Mouse (Mus musculus): ENCODE measurements around the gene Baz1a. TPM values are rescaled to one million over a fixed set of nuclear protein-coding genes. Genes with fewer than 3 reads are reported as not detected.

Baz1a gene
- polyA plus RNA-seq, 1 experiment from 2014 or later = 12.2 TPM

DNA sequence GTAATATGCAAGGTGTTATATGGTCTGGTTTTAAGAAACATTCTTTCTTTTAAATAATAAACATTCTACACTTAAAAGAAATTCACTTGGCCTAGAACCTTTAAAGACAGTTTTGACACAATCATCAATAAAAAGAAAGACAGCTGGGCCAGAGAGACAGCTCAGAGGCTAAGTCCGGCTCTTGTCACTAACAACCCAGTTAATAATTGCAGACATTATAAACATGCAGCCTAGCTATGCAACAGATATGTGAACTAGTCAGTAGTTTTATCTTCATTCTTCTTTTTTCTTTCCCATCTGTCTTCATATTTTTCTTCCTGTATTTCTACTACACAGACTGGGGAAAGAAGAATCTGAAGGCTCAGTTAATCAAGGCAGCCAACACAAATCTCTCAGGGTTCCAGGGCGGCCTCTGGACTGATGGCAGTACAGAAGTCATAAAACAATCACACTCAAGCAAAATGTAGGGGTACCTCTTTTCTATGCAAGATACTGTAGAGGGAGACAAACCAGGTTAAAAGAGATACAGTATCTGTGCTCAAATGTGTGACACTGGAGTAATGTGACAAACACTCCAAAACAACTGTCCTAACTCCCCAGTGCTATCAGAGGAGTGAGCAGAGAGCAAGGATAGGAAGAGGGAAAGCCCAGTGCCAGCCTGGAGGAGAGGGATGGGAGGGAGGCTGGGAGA, 40.5 kb upstream of the Baz1a start:
- Histone ChIP-seq H3K4me3 (ENCODE audit: control insufficient read depth in 1 of 2, insufficient read depth in 1 of 2, low read depth in 1 of 2, low read length in 2 of 2) (no peak overlapping the region), H3K27me3 (ENCODE audit: control insufficient read depth, insufficient read depth, low read length) (no peaks in the 10 kb centered on the region), H3K36me3 (ENCODE audit: control insufficient read depth, insufficient read depth, low read length) (peaks cover 28% of the 10 kb centered on the region), H3K9me3 (ENCODE audit: control insufficient read depth, low read length) (no peaks in the 10 kb centered on the region), H3K9ac (ENCODE audit: low read length) (no peak overlapping the region), H3K4me2 (ENCODE audit: low read length) (no peak overlapping the region), H3K4me1 (ENCODE audit: control insufficient read depth in 2 of 2, insufficient read depth in 2 of 2, low read length in 2 of 2) (peaks cover 0 to 7% of the 10 kb centered on the region in 2 experiments; a peak in 1 of 4 replicates), H3K27ac (replicated peaks in 1 of 2; ENCODE audit: control insufficient read depth in 1 of 2, insufficient read depth in 1 of 2, low read depth in 2 of 2, low read length in 2 of 2) (no peak overlapping the region)
- WGBS = 87% methylated on average over 2 of the region's 2 CpGs
- no peak for ATAC-seq (ENCODE audit: insufficient number of reproducible peaks, insufficient read depth, low FRiP score, low read depth)

DNA sequence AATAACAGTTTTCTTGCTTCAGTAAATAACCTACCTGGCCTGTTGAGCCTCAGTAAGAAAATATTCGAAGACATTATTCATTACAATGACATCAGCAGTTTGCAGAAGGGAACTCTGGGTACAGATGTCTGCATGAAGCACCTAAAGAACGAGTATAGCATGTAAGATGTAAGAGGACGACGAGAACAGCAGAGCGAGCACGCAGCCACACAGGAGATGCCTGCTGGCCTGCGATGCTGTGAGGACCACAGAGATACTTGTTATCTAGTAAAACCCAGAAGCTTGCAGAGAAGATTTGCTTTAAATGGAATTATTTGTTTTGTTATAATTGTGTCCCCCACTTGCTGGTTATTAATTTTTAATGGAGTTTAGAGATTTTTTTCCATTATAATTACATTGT, 39.1 kb upstream of the Baz1a start:
- Histone ChIP-seq H3K4me3 (ENCODE audit: control insufficient read depth in 1 of 2, insufficient read depth in 1 of 2, low read depth in 1 of 2, low read length in 2 of 2) (no peak overlapping the region), H3K4me2 (ENCODE audit: low read length) (no peak overlapping the region), H3K4me1 (ENCODE audit: control insufficient read depth in 2 of 2, insufficient read depth in 2 of 2, low read length in 2 of 2) (peaks cover 0 to 7% of the 10 kb centered on the region in 2 experiments; a peak in 1 of 4 replicates), H3K36me3 (ENCODE audit: control insufficient read depth, insufficient read depth, low read length) (peaks cover 14% of the 10 kb centered on the region), H3K27ac (replicated peaks in 1 of 2; ENCODE audit: control insufficient read depth in 1 of 2, insufficient read depth in 1 of 2, low read depth in 2 of 2, low read length in 2 of 2) (no peak overlapping the region), H3K9me3 (ENCODE audit: control insufficient read depth, low read length) (no peaks in the 10 kb centered on the region), H3K27me3 (ENCODE audit: control insufficient read depth, insufficient read depth, low read length) (no peaks in the 10 kb centered on the region), H3K9ac (ENCODE audit: low read length) (no peak overlapping the region)
- ATAC-seq (ENCODE audit: insufficient number of reproducible peaks, insufficient read depth, low FRiP score, low read depth) = no peak
- 93% methylated on average over 7 of the region's 7 CpGs for WGBS

DNA sequence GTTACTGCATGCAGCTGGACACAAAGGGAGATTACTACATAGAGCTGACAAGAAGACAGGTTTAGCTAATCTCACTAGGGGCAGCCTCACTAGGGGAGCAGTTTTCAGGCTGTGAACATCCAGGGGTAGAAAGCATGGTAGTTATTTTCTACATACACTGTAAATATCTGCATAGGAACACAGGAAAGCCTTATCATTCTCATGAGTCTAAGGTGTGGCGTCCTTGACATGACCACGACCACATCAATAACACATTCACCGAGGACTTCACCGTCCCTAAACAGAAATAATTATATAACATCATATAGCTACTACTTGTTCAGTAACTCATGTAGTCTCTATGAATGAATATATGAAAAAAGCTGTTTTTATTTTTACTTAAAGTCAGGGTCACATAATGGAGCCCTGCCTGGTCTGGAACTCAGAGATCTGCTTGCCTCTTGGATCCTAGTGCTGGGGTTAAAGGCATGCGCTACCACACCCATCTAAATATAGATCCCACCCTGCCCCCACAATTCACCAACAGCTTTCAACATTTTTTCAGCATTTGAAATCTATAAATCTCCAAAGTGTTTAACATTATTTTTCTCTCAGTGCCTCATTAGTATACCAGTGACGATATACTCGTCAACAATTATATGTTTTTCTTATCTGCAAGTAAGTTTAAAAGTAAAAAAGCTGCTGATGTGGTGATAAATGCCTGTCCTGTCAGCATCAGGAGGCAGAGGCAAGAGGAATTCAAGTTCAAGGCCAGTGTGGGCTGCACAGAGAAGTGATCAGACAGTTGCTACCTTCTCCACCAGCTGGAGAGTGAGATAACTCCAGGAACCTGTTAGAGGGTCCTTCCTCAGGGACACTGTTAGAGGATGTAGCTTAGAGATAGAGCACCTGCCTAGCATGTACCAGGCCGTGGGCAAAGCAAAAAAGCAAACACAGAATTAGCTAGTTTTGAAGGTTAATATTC, 37.3 kb upstream of the Baz1a start:
- H3K4me1 ChIP-seq (ENCODE audit: control insufficient read depth in 2 of 2, insufficient read depth in 2 of 2, low read length in 2 of 2) = peaks cover 0 to 7% of the 10 kb centered on the region in 2 experiments; a peak in 1 of 4 replicates
- peaks cover 9% of the 10 kb centered on the region for H3K36me3 ChIP-seq (ENCODE audit: control insufficient read depth, insufficient read depth, low read length)
- H3K27ac ChIP-seq (replicated peaks in 1 of 2; ENCODE audit: control insufficient read depth in 1 of 2, insufficient read depth in 1 of 2, low read depth in 2 of 2, low read length in 2 of 2) = no peak overlapping the region
- no peak overlapping the region for H3K4me3 ChIP-seq (ENCODE audit: control insufficient read depth in 1 of 2, insufficient read depth in 1 of 2, low read depth in 1 of 2, low read length in 2 of 2)
- 65% methylated on average over 8 of the region's 8 CpGs for WGBS
- H3K4me2 ChIP-seq (ENCODE audit: low read length) = no peak overlapping the region
- ATAC-seq (ENCODE audit: insufficient number of reproducible peaks, insufficient read depth, low FRiP score, low read depth) = no peak
- no peaks in the 10 kb centered on the region for H3K9me3 ChIP-seq (ENCODE audit: control insufficient read depth, low read length)
- no peak overlapping the region for H3K9ac ChIP-seq (ENCODE audit: low read length)
- H3K27me3 ChIP-seq (ENCODE audit: control insufficient read depth, insufficient read depth, low read length) = no peaks in the 10 kb centered on the region

DNA sequence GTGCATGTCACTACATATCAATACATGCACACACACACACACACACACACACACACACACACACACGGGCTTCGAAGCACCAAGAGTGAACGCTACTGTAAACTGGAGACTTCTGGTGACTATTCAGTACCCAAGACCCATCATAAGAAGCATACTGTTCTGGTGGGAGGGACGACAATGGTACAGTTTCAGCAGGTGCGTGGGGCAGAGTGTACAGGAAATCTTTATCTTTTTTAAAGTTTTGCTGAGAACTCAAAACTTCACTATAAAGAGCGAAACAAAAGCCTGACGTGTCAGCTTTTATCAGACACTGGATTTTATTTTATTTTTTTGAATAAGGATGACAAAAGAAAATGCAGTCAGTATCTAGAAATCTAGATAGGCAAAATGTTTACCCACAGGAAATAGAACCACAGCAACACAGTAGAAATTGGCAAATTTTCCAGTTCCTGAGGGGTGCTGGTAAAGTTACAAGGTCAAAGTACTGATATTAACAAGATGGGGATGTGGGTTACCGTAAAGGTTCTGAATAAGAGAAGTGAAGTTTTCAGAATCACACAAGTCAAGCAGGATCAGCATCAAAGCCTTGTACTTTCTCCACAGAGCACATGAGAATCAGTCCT, 35.7 kb upstream of the Baz1a start:
- Histone ChIP-seq H3K27ac (replicated peaks in 1 of 2; ENCODE audit: control insufficient read depth in 1 of 2, insufficient read depth in 1 of 2, low read depth in 2 of 2, low read length in 2 of 2) (no peak overlapping the region), H3K4me2 (ENCODE audit: low read length) (no peak overlapping the region), H3K4me3 (ENCODE audit: control insufficient read depth in 1 of 2, insufficient read depth in 1 of 2, low read depth in 1 of 2, low read length in 2 of 2) (no peak overlapping the region), H3K9me3 (ENCODE audit: control insufficient read depth, low read length) (no peaks in the 10 kb centered on the region), H3K36me3 (ENCODE audit: control insufficient read depth, insufficient read depth, low read length) (peaks cover 21% of the 10 kb centered on the region), H3K9ac (ENCODE audit: low read length) (no peak overlapping the region), H3K27me3 (ENCODE audit: control insufficient read depth, insufficient read depth, low read length) (no peaks in the 10 kb centered on the region), H3K4me1 (ENCODE audit: control insufficient read depth in 2 of 2, insufficient read depth in 2 of 2, low read length in 2 of 2) (peaks cover 0 to 7% of the 10 kb centered on the region in 2 experiments; a peak in 1 of 4 replicates)
- ATAC-seq (ENCODE audit: insufficient number of reproducible peaks, insufficient read depth, low FRiP score, low read depth) = no peak
- 89% methylated on average over 8 of the region's 8 CpGs for WGBS

DNA sequence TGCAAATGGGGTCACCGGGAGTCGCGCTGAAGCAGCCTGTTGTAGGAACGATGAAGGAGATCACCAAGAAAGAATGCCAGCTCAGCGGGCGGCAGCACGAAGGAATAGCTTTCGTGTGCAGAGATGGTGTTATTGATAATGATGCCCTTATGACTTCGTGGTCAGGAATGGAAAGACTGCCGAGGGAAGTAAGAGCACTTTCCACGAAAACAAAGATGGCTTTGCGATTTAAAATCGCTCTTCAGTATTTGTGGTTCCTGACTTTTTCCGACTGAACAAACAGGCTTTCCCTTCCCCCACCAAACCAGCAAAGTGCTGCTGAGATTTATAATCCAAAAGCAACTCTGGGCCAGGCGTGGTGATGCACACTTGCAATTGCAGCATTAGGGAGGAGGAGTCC, 26.9 kb upstream of the Baz1a start:
- Histone ChIP-seq H3K36me3 (ENCODE audit: control insufficient read depth, insufficient read depth, low read length) (peaks cover 22% of the 10 kb centered on the region), H3K9ac (ENCODE audit: low read length) (no peak overlapping the region), H3K4me1 (ENCODE audit: control insufficient read depth in 2 of 2, insufficient read depth in 2 of 2, low read length in 2 of 2) (no peaks in the 10 kb centered on the region), H3K27ac (replicated peaks in 1 of 2; ENCODE audit: control insufficient read depth in 1 of 2, insufficient read depth in 1 of 2, low read depth in 2 of 2, low read length in 2 of 2) (no peak overlapping the region), H3K4me3 (ENCODE audit: control insufficient read depth in 1 of 2, insufficient read depth in 1 of 2, low read depth in 1 of 2, low read length in 2 of 2) (no peak overlapping the region), H3K4me2 (ENCODE audit: low read length) (no peak overlapping the region), H3K27me3 (ENCODE audit: control insufficient read depth, insufficient read depth, low read length) (no peaks in the 10 kb centered on the region), H3K9me3 (ENCODE audit: control insufficient read depth, low read length) (no peaks in the 10 kb centered on the region)
- ATAC-seq (ENCODE audit: insufficient number of reproducible peaks, insufficient read depth, low FRiP score, low read depth) = no peak
- 66% methylated on average over 15 of the region's 15 CpGs for WGBS

DNA sequence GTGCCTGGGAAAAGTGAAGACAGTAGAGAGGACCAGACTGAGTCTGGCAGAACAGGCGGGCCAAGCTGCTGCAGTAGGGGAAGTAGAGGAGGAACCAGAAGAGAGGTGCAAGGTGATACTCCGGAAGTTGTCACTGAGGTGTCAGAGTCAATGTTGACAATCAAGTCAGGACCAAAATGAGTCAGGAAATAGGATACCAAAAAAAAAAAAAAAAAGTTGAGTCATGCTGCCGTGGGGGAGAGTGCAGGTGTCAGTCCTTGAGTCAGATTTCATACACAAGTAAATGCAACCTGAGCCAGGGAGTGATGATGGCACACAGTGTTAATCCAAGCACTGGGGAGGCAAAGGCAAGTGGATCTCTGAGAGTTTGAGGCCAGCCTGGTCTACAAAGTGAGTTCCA, 12.9 kb upstream of the Baz1a start:
- Histone ChIP-seq H3K27me3 (ENCODE audit: control insufficient read depth, insufficient read depth, low read length) (no peaks in the 10 kb centered on the region), H3K4me3 (ENCODE audit: control insufficient read depth in 1 of 2, insufficient read depth in 1 of 2, low read depth in 1 of 2, low read length in 2 of 2) (no peak overlapping the region), H3K9ac (ENCODE audit: low read length) (no peak overlapping the region), H3K36me3 (ENCODE audit: control insufficient read depth, insufficient read depth, low read length) (no peaks in the 10 kb centered on the region), H3K27ac (replicated peaks in 1 of 2; ENCODE audit: control insufficient read depth in 1 of 2, insufficient read depth in 1 of 2, low read depth in 2 of 2, low read length in 2 of 2) (no peak overlapping the region), H3K4me2 (ENCODE audit: low read length) (no peak overlapping the region), H3K9me3 (ENCODE audit: control insufficient read depth, low read length) (peaks cover 4% of the 10 kb centered on the region; the same call in 1 of the 2 replicates), H3K4me1 (ENCODE audit: control insufficient read depth in 2 of 2, insufficient read depth in 2 of 2, low read length in 2 of 2) (no peaks in the 10 kb centered on the region)
- no peak for ATAC-seq (ENCODE audit: insufficient number of reproducible peaks, insufficient read depth, low FRiP score, low read depth)
- 34% methylated on average over 3 of the region's 3 CpGs for WGBS

DNA sequence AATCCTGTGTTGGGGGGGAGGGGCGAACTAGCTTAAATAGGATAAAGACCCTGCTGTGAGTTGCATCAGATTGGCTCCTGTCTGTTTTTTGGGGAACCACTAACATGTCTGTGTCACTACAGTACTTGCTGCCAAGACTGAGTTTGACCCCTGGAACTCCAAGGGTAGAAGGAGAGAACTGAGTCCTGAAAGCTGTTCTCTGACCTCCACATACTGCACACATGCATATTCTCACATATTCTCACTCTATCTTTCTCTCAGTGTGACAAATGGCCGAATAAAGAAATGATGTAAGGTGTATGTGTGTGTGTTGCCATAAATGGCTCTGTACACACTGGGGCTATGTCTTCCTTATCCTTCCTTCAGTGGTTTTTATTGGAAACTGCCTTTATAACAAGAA, 9.1 kb upstream of the Baz1a start:
- no peak overlapping the region for H3K4me3 ChIP-seq (ENCODE audit: control insufficient read depth in 1 of 2, insufficient read depth in 1 of 2, low read depth in 1 of 2, low read length in 2 of 2)
- WGBS = 69% methylated on average over 2 of the region's 2 CpGs
- no peak overlapping the region for H3K4me2 ChIP-seq (ENCODE audit: low read length)
- ATAC-seq (ENCODE audit: insufficient number of reproducible peaks, insufficient read depth, low FRiP score, low read depth) = no peak
- H3K9me3 ChIP-seq (ENCODE audit: control insufficient read depth, low read length) = peaks cover 4% of the 10 kb centered on the region; the same call in 1 of the 2 replicates
- H3K9ac ChIP-seq (ENCODE audit: low read length) = no peak overlapping the region
- H3K27ac ChIP-seq (replicated peaks in 1 of 2; ENCODE audit: control insufficient read depth in 1 of 2, insufficient read depth in 1 of 2, low read depth in 2 of 2, low read length in 2 of 2) = no peak overlapping the region
- H3K4me1 ChIP-seq (ENCODE audit: control insufficient read depth in 2 of 2, insufficient read depth in 2 of 2, low read length in 2 of 2) = no peaks in the 10 kb centered on the region
- no peaks in the 10 kb centered on the region for H3K27me3 ChIP-seq (ENCODE audit: control insufficient read depth, insufficient read depth, low read length)
- H3K36me3 ChIP-seq (ENCODE audit: control insufficient read depth, insufficient read depth, low read length) = no peaks in the 10 kb centered on the region
